Mouse (Mus musculus): ENCODE measurements at regions not wholly inside any gene's neighbourhood (a gene's known extent, or its start where the extent isn't known, plus 50 kb on each side); places are given as distances from the start of the nearest gene placed in this dataset.

GRCm38 (mm10) chr11:71897551-71897950 lies 139.8 kb downstream of the Aipl1 start:
- TF ChIP-seq HCFC1 (IDR thresholded peaks at IDR 0.05; ENCODE audit: borderline replicate concordance, insufficient read depth, low read length) (no peak), CHD2 (IDR thresholded peaks at IDR 0.05; ENCODE audit: low read depth, low read length) (no peak), ZC3H11A (IDR thresholded peaks at IDR 0.05; ENCODE audit: borderline replicate concordance, low read depth, low read length) (no peak)

All from ES-E14 (cell line).